20 mouse cellular contexts compared by ENCODE assay signal in the genomic region with DNA sequence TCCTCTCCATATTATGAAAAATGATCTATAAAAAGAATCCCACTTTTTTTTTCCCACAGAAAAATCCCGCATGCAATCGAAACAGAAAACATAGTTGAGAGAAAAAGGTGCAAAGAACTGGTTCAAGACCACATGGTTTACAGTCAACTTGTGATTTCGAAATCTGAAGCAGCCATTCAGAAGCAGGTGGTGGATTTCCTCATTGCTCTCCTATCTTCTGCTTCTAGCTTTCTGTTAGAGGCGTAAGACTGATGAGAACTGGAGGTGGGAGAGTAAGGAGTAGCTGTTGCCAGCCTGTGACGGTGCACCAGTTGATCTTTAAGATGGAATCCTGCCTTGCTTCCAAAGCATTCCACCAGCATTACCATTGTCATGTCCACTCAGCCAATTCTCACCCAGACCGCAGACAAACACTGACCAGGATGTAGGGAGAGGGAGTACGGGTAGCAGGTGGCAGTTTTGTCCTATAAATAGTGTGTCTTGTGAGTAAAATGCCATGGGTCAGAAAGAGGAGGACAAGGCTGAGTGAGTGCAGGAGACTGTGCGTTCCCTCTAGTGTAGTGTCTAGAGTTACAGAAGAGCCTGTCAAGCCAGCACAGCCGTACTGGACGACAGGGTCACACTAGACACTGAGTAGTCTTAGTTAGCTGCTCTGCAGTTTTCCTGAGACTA.
DNase-seq lines count a peak whose midpoint lies in the region; ATAC-seq and TF ChIP-seq lines count a peak whose summit lies in the region.
"Had no signal": no experiment of that assay in that cellular context is flagged by ENCODE, and none has a peak within 500 bp of the region (broad histone marks: within the 10 kb centered on the region; RNA-seq: fewer than 3 reads in every experiment).

No protein-coding gene starts in this region.

- no peak for ATAC-seq in heart, embryonic 12.5 days (ENCODE audit: insufficient number of reproducible peaks, low FRiP score)
- peak; percentile 95 for ATAC-seq in kidney, embryonic 16.5 days (ENCODE audit: low FRiP score, low TSS enrichment)
- peak; percentile 80 for ATAC-seq in granulocyte monocyte progenitor cell, adult 5-6 weeks (replicated peaks; ENCODE audit: poor library complexity, severe bottlenecking)
- ATAC-seq in megakaryocyte progenitor cell, adult 5-6 weeks (replicated peaks; ENCODE audit: poor library complexity), result peak; percentile 79
- ATAC-seq: activated CD4-positive, CD25-positive, alpha-beta regulatory T cell, adult 4 months; inflammation-experienced regulatory T-cells, adult 6 months; midbrain, embryonic 13.5 days had no signal

- no peak for DNase-seq in heart, adult 2 months
- no peak for DNase-seq in kidney, adult 8-10 months
- no peak for DNase-seq in MN1 (ENCODE audit: low spot score)
- DNase-seq: adrenal gland, postnatal 10 days; cerebellum, adult 9-10 months; right cerebral cortex, postnatal 14 days; thymus, postnatal 36 days had no signal

- no peak for TF ChIP-seq POLR2A in heart, adult 2 months (IDR thresholded peaks at IDR 0.05; ENCODE audit: insufficient read depth, low read depth, low read length)

- H3K9me3 ChIP-seq in heart, embryonic 12.5 days (replicated peaks), result no peaks in the 10 kb centered on the region
- H3K9me3 ChIP-seq in kidney, embryonic 16.5 days (ENCODE audit: low read length), result no peaks in the 10 kb centered on the region
- H3K9me3 ChIP-seq: forebrain, embryonic 12.5 days; hindbrain, embryonic 13.5 days; limb, embryonic 13.5 days; lung, embryonic 15.5 days; midbrain, embryonic 13.5 days; neural tube, embryonic 15.5 days had no signal

- no peaks in the 10 kb centered on the region for H3K79me2 ChIP-seq in heart, adult 2 months (replicated peaks; ENCODE audit: control insufficient read depth, insufficient read depth, low read length)

- TF ChIP-seq EP300 in heart, adult 2 months (IDR thresholded peaks at IDR 0.05; ENCODE audit: insufficient read depth, low read depth, low read length), result no peak

- H3K27ac ChIP-seq in heart, embryonic 12.5 days (ENCODE audit: poor library complexity, severe bottlenecking), result no peak overlapping the region
- no peak overlapping the region for H3K27ac ChIP-seq in heart, adult 2 months
- H3K27ac ChIP-seq in kidney, embryonic 16.5 days (ENCODE audit: low read length), result no peak overlapping the region; the same call in 1 of the 2 replicates
- H3K27ac ChIP-seq: forebrain, embryonic 12.5 days; hindbrain, embryonic 13.5 days; limb, embryonic 13.5 days; liver, embryonic 14.5 days; lung, embryonic 15.5 days; midbrain, embryonic 13.5 days; neural tube, embryonic 15.5 days had no signal

- TF ChIP-seq CTCF in heart, adult 2 months (IDR thresholded peaks at IDR 0.05), result no peak

- intact Hi-C loops in heart, adult 2 months (cut with DNase I), result no loop called here

- 53% methylated on average over 10 of the region's 10 CpGs for whole genome bisulfite sequencing in heart, embryonic 12.5 days
- WGBS in heart, adult 2 months, result 64% methylated on average over 10 of the region's 10 CpGs
- WGBS in kidney, embryonic 16.5 days, result 43% methylated on average over 10 of the region's 10 CpGs

- H3K27me3 ChIP-seq in heart, embryonic 12.5 days (replicated peaks), result no peaks in the 10 kb centered on the region
- no peaks in the 10 kb centered on the region for H3K27me3 ChIP-seq in heart, adult 2 months (ENCODE audit: control insufficient read depth, insufficient read depth, low read length)
- H3K27me3 ChIP-seq in kidney, embryonic 16.5 days (ENCODE audit: insufficient read depth, low read length), result no peaks in the 10 kb centered on the region
- H3K27me3 ChIP-seq: forebrain, embryonic 12.5 days; hindbrain, embryonic 13.5 days; limb, embryonic 13.5 days; lung, embryonic 15.5 days; midbrain, embryonic 13.5 days; neural tube, embryonic 15.5 days had no signal

- 0 out of 2 replicates have a peak overlapping the region, but pooled peaks have one; percentile 14 for H3K4me2 ChIP-seq in heart, embryonic 12.5 days
- H3K4me2 ChIP-seq in kidney, embryonic 16.5 days (replicated peaks; ENCODE audit: low read depth, low read length), result no peak overlapping the region
- H3K4me2 ChIP-seq: forebrain, embryonic 12.5 days; hindbrain, embryonic 13.5 days; limb, embryonic 13.5 days; lung, embryonic 15.5 days; midbrain, embryonic 13.5 days; neural tube, embryonic 15.5 days had no signal

- H3K9ac ChIP-seq in heart, embryonic 12.5 days, result no peak overlapping the region
- no peak overlapping the region for H3K9ac ChIP-seq in heart, adult 2 months (ENCODE audit: low read depth, low read length)
- H3K9ac ChIP-seq in kidney, embryonic 16.5 days (replicated peaks; ENCODE audit: low read length), result no peak overlapping the region
- H3K9ac ChIP-seq: forebrain, embryonic 12.5 days; hindbrain, embryonic 13.5 days; limb, embryonic 13.5 days; liver, embryonic 14.5 days; lung, embryonic 15.5 days; midbrain, embryonic 13.5 days; neural tube, embryonic 15.5 days had no signal

- no peaks in the 10 kb centered on the region for H3K36me3 ChIP-seq in heart, embryonic 12.5 days
- no peaks in the 10 kb centered on the region for H3K36me3 ChIP-seq in heart, adult 2 months (ENCODE audit: control insufficient read depth, insufficient read depth, low read length)
- no peaks in the 10 kb centered on the region for H3K36me3 ChIP-seq in kidney, embryonic 16.5 days (ENCODE audit: insufficient read depth, low read length)
- H3K36me3 ChIP-seq: forebrain, embryonic 12.5 days; hindbrain, embryonic 13.5 days; limb, embryonic 13.5 days; lung, embryonic 15.5 days; midbrain, embryonic 13.5 days; neural tube, embryonic 15.5 days had no signal

- no peak overlapping the region for H3K4me3 ChIP-seq in heart, embryonic 12.5 days
- no peak overlapping the region for H3K4me3 ChIP-seq in heart, adult 2 months
- no peak overlapping the region for H3K4me3 ChIP-seq in kidney, embryonic 16.5 days (ENCODE audit: low read length)
- H3K4me3 ChIP-seq: forebrain, embryonic 12.5 days; hindbrain, embryonic 13.5 days; limb, embryonic 13.5 days; lung, embryonic 15.5 days; midbrain, embryonic 13.5 days; neural tube, embryonic 15.5 days had no signal

- H3K4me1 ChIP-seq in heart, embryonic 12.5 days (replicated peaks), result peaks cover 5% of the 10 kb centered on the region; the same call in 1 of the 2 replicates
- H3K4me1 ChIP-seq in heart, adult 2 months (ENCODE audit: control insufficient read depth, insufficient read depth, low read length), result no peaks in the 10 kb centered on the region; the same call in 1 of the 2 replicates
- H3K4me1 ChIP-seq in kidney, embryonic 16.5 days (ENCODE audit: insufficient read depth, low read length), result 0 out of 2 replicates have a peak, but pooled peaks cover 5% of the 10 kb centered on the region
- H3K4me1 ChIP-seq: lung, embryonic 15.5 days; midbrain, embryonic 13.5 days had no signal
